Mouse (Mus musculus) heart, postnatal 0 days (tissue): ENCODE results near the gene Ostf1.

Experiments used
- CTCF ChIP-seq: IDR thresholded peaks from 2 replicates; pipeline ENCODE4 v1.5.1; 2016; ENCODE audit warnings: antibody characterized with exemption, control low read depth, low read depth
- EP300 ChIP-seq: IDR thresholded peaks from 2 replicates; pipeline ENCODE4 v1.6.1; 2016; ENCODE audit warnings: antibody characterized with exemption, low read depth

- TF ChIP-seq CTCF (no peak), EP300 (no peak)
These were observed 47.9 kb downstream of the Ostf1 start for GRCm38 (mm10) chr19:18583706-18584105.
